Mouse (Mus musculus) heart, adult 2 months (tissue): ENCODE data around the gene Necab2. TPM values are rescaled to one million over a fixed set of nuclear protein-coding genes. Genes with fewer than 3 reads are reported as not detected.

Experiments
- DNase-seq, 2 experiments: peaks; one replicate each; pipeline ENCODE4 v3.0.0; 2021
- H3K27ac ChIP-seq: fragments of 200-600 bp; 2 replicates; pipeline ENCODE4 v1.8.1; 2022
- H3K27me3 ChIP-seq: fragments of 200-500 bp; 2 replicates; pipeline ENCODE4 v1.6.1; 2012; ENCODE audit warnings: mild to moderate bottlenecking, low read length, inconsistent platforms, mixed read lengths; ENCODE audit not compliant: control insufficient read depth, insufficient read depth
- H3K36me3 ChIP-seq: fragments of 200-500 bp; 2 replicates; pipeline ENCODE4 v1.6.1; 2012; ENCODE audit warnings: low read length, inconsistent platforms; ENCODE audit not compliant: control insufficient read depth, insufficient read depth
- H3K4me1 ChIP-seq: fragments of 200-500 bp; 2 replicates; pipeline ENCODE4 v1.6.1; 2011; ENCODE audit warnings: low read length; ENCODE audit not compliant: control insufficient read depth, insufficient read depth
- H3K4me3 ChIP-seq: fragments of 200-600 bp; 2 replicates; pipeline ENCODE4 v1.8.1; 2022
- H3K79me2 ChIP-seq: fragments of 200-500 bp; replicated peaks from 2 replicates; pipeline ENCODE4 v1.6.1; 2012; ENCODE audit warnings: mild to moderate bottlenecking, inconsistent platforms, low read length, moderate library complexity, mixed read lengths; ENCODE audit not compliant: control insufficient read depth, insufficient read depth
- H3K9ac ChIP-seq: fragments of 200-500 bp; 2 replicates; pipeline ENCODE4 v1.6.1; 2012; ENCODE audit warnings: low read depth, mild to moderate bottlenecking, control low read depth, inconsistent platforms, low read length, mixed read lengths
- CTCF ChIP-seq: fragments of 200-600 bp; IDR thresholded peaks from 2 replicates; pipeline ENCODE4 v1.8.1; 2022; ENCODE audit warnings: antibody characterized with exemption, mild to moderate bottlenecking, moderate library complexity
- EP300 ChIP-seq: fragments of 200-500 bp; IDR thresholded peaks from 2 replicates; pipeline ENCODE4 v1.6.1; 2011; ENCODE audit warnings: low read depth, low read length, control low read depth; ENCODE audit not compliant: insufficient read depth
- POLR2A ChIP-seq: fragments of 200-500 bp; IDR thresholded peaks from 2 replicates; pipeline ENCODE4 v1.6.1; 2011; ENCODE audit warnings: mild to moderate bottlenecking, low read depth, low read length, control low read depth; ENCODE audit not compliant: insufficient read depth
- WGBS: fragments of 180-500 bp; shearing (Covaris S2); methylation state at CpG from one replicate; pipeline ENCODE4 v1.1.7; 2018; 5-methylcytosine and 5-hydroxymethylcytosine counted together
- intact Hi-C: fragments of 180-260 bp; cut with DNase I; formaldehyde crosslinking; loops from one replicate; pipeline ENCODE4 v1.15.1; 2025
- polyA plus RNA-seq: library from polyadenylated mRNA; depleted of rRNA; stranded (reverse); fragments of >200 nt; gene quantifications from 2 replicates; pipeline ENCODE4 v1.2.3, GENCODE M21; 2012
- total RNA-seq, 2 experiments: library from RNA; stranded (reverse); gene quantifications; 2 replicates each; pipeline ENCODE4 v1.2.3; 2021

Gene Necab2
- total and polyA plus RNA-seq, 3 experiments: not detected

- WGBS: 73% methylated on average over 9 of the region's 10 CpGs
- no peak for DNase-seq
- no peaks in the 10 kb centered on the region for H3K4me1 ChIP-seq
- no peak overlapping the region for H3K9ac ChIP-seq
- H3K27ac ChIP-seq: no peak overlapping the region
- no peaks in the 10 kb centered on the region for H3K27me3 ChIP-seq
- H3K79me2 ChIP-seq: no peaks in the 10 kb centered on the region
- no peak overlapping the region for H3K4me3 ChIP-seq
- H3K36me3 ChIP-seq: no peaks in the 10 kb centered on the region
- no peak for TF ChIP-seq CTCF
- no peak for TF ChIP-seq EP300
- no peak for TF ChIP-seq POLR2A
- intact Hi-C loops: no loop called here
Measured at GRCm38 (mm10) chr8:119503191-119503767, 56.8 kb downstream of the Necab2 start.

GRCm38 (mm10) chr8:119505488-119505887 is 59.0 kb downstream of the Necab2 start:
- H3K36me3 ChIP-seq: no peaks in the 10 kb centered on the region
- H3K27me3 ChIP-seq: no peaks in the 10 kb centered on the region
- no peak for TF ChIP-seq POLR2A
- no peak for TF ChIP-seq EP300
- no peak for TF ChIP-seq CTCF
- H3K79me2 ChIP-seq: no peaks in the 10 kb centered on the region
- intact Hi-C loops: no loop called here
- no peak overlapping the region for H3K27ac ChIP-seq
- H3K9ac ChIP-seq: no peak overlapping the region
- no peak overlapping the region for H3K4me3 ChIP-seq
- H3K4me1 ChIP-seq: no peaks in the 10 kb centered on the region
- no peak for DNase-seq
- WGBS: 56% methylated on average over 9 of the region's 9 CpGs

- intact Hi-C loops: no loop called here
- Histone ChIP-seq H3K4me1 (no peaks in the 10 kb centered on the region), H3K79me2 (no peaks in the 10 kb centered on the region), H3K9ac (no peak overlapping the region), H3K4me3 (no peak overlapping the region), H3K27me3 (no peaks in the 10 kb centered on the region), H3K27ac (no peak overlapping the region), H3K36me3 (no peaks in the 10 kb centered on the region)
- TF ChIP-seq EP300 (no peak), CTCF (no peak), POLR2A (no peak)
- no peak for DNase-seq
- 81% methylated on average over 8 of the region's 8 CpGs for WGBS
Measured at GRCm38 (mm10) chr8:119506106-119506505, 59.6 kb downstream of the Necab2 start.

DNA sequence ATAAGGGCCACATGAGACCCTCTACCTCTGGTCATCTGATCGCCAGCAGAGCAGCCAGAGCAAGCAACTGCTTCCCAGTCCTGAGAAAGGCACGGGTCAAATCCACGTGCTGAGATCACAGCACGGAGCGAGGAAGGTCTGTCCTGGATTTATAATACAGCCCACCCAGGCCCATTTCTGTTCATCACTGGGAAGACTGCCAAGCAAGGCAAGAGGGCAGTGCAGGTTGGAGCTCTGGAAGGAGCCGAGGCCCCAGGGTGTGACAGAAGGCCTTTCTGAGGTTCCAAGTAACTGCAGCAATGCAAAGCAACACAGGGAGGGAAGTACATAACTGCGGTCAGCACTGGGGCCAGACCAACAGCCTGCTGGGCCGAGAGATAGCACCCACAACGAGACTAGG is 64.0 kb downstream of the Necab2 start:
- no peak overlapping the region for H3K27ac ChIP-seq
- 81% methylated on average over 9 of the region's 9 CpGs for WGBS
- no peak overlapping the region for H3K9ac ChIP-seq
- TF ChIP-seq POLR2A (no peak), CTCF (no peak), EP300 (no peak)
- no peak for DNase-seq
- H3K4me3 ChIP-seq: no peak overlapping the region
- no peaks in the 10 kb centered on the region for H3K36me3 ChIP-seq
- no peaks in the 10 kb centered on the region for H3K27me3 ChIP-seq
- intact Hi-C loops: no loop called here
- no peaks in the 10 kb centered on the region for H3K4me1 ChIP-seq
- no peaks in the 10 kb centered on the region for H3K79me2 ChIP-seq

DNA sequence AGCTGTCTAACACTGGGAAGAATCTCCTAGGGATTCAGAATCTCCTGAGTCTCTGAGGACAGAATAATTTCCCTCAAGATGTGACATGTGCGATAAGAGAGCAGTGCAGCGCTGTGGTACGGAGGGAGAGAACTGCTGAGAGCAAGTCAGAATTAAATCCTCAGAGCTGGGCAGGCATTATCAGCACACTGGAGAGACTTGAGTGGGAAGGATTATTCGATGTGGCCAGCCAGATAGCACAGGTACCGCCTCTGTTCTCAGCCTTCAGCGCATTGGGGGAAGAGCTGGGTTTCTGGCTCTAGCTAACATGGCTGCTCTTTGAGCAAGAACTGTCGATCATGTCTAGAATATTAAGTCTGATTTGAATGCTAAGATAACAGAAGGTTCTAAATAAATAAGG is 65.2 kb downstream of the Necab2 start:
- 86% methylated on average over 7 of the region's 7 CpGs for WGBS
- H3K27ac ChIP-seq: no peak overlapping the region
- DNase-seq: no peak
- no peak overlapping the region for H3K4me3 ChIP-seq
- TF ChIP-seq EP300: no peak
- H3K36me3 ChIP-seq: no peaks in the 10 kb centered on the region
- intact Hi-C loops: no loop called here
- H3K9ac ChIP-seq: no peak overlapping the region
- no peaks in the 10 kb centered on the region for H3K79me2 ChIP-seq
- H3K4me1 ChIP-seq: no peaks in the 10 kb centered on the region
- no peaks in the 10 kb centered on the region for H3K27me3 ChIP-seq

- 62% methylated on average over 4 of the region's 4 CpGs for WGBS
- no peaks in the 10 kb centered on the region for H3K79me2 ChIP-seq
- no peak for TF ChIP-seq POLR2A
- no peak for TF ChIP-seq CTCF
- no peak for TF ChIP-seq EP300
- no peak overlapping the region for H3K27ac ChIP-seq
- H3K36me3 ChIP-seq: no peaks in the 10 kb centered on the region
- no peak overlapping the region for H3K9ac ChIP-seq
- intact Hi-C loops: no loop called here
- H3K4me3 ChIP-seq: no peak overlapping the region
- DNase-seq: no peak
- H3K27me3 ChIP-seq: no peaks in the 10 kb centered on the region
- no peaks in the 10 kb centered on the region for H3K4me1 ChIP-seq
Measured at GRCm38 (mm10) chr8:119513405-119513804, 66.9 kb downstream of the Necab2 start.
